Mouse (Mus musculus) intestine, embryonic 15.5 days (tissue): ENCODE results near the gene Ccdc157. TPM values are rescaled to one million over a fixed set of nuclear protein-coding genes. Genes with fewer than 3 reads are reported as not detected.

ENCODE experiments used
- ATAC-seq: fragments of 200-750 bp; cut with Nextera tagmentation; 2 replicates; pipeline ENCODE4 v1.8.0; 2017; ENCODE audit warnings: moderate TSS enrichment, moderate library complexity
- H3K27ac ChIP-seq: fragments of 300-500 bp; sonication (generic); 2 replicates; pipeline ENCODE4 v1.5.1; 2015; ENCODE audit warnings: mild to moderate bottlenecking, inconsistent platforms
- H3K27me3 ChIP-seq: fragments of 300-500 bp; sonication (generic); replicated peaks from 2 replicates; pipeline ENCODE4 v1.6.1; 2015; ENCODE audit warnings: inconsistent platforms
- H3K36me3 ChIP-seq: fragments of 300-500 bp; sonication (generic); 2 replicates; pipeline ENCODE4 v1.6.1; 2015; ENCODE audit warnings: inconsistent platforms
- H3K4me1 ChIP-seq: fragments of 300-500 bp; sonication (generic); replicated peaks from 2 replicates; pipeline ENCODE4 v1.6.1; 2015; ENCODE audit warnings: inconsistent platforms
- H3K4me2 ChIP-seq: fragments of 300-500 bp; sonication (generic); replicated peaks from 2 replicates; pipeline ENCODE4 v1.6.1; 2015; ENCODE audit warnings: mild to moderate bottlenecking, inconsistent platforms
- H3K4me3 ChIP-seq: fragments of 300-500 bp; sonication (generic); replicated peaks from 2 replicates; pipeline ENCODE4 v1.5.1; 2015; ENCODE audit warnings: inconsistent platforms
- H3K9ac ChIP-seq: fragments of 300-500 bp; sonication (generic); 2 replicates; pipeline ENCODE4 v1.6.1; 2015; ENCODE audit warnings: inconsistent platforms
- H3K9me3 ChIP-seq: fragments of 300-500 bp; sonication (generic); 2 replicates; pipeline ENCODE4 v1.6.1; 2016; ENCODE audit warnings: inconsistent platforms
- WGBS: fragments of 180-500 bp; shearing (Covaris S2); methylation state at CpG from one replicate; pipeline ENCODE4 v1.1.7; 2015; 5-methylcytosine and 5-hydroxymethylcytosine counted together
- polyA plus RNA-seq: library from polyadenylated mRNA; unstranded; fragments of >200 nt; fragmentation: Nextera tagmentation; extraction: Ambion mirVana; gene quantifications from 2 replicates; pipeline ENCODE4 v1.2.1, GENCODE M21; 2015

Gene Ccdc157
- polyA plus RNA-seq, 1 experiment from 2014 or later = 3.8 TPM

GRCm38 (mm10) chr11:4094378-4095170 is 65.5 kb downstream of the Ccdc157 start:
- H3K27ac ChIP-seq = peak overlapping the region; percentile 84
- peak; percentile 16 for ATAC-seq
- 9% methylated on average over 24 of the region's 24 CpGs for WGBS

GRCm38 (mm10) chr11:4093459-4094377 is 66.4 kb downstream of the Ccdc157 start:
- H3K4me3 ChIP-seq = peak overlapping the region; percentile 53; the same call in 1 of the 2 replicates
- no peaks in the 10 kb centered on the region for H3K27me3 ChIP-seq
- peak; percentile 6; the same call in 1 of the 2 replicates for ATAC-seq
- H3K36me3 ChIP-seq = peaks cover 18% of the 10 kb centered on the region
- peaks cover 19% of the 10 kb centered on the region for H3K4me1 ChIP-seq
- peak overlapping the region; percentile 84 for H3K27ac ChIP-seq
- no peak overlapping the region for H3K9ac ChIP-seq
- H3K9me3 ChIP-seq = no peaks in the 10 kb centered on the region
- WGBS = 68% methylated on average over 18 of the region's 18 CpGs
- H3K4me2 ChIP-seq = peak overlapping the region; percentile 75

More at GRCm38 (mm10) chr11:4094378-4095170, 65.5 kb downstream of the Ccdc157 start:
- Histone ChIP-seq H3K4me3 (peak overlapping the region; percentile 53), H3K9me3 (no peaks in the 10 kb centered on the region), H3K4me2 (peak overlapping the region; percentile 75), H3K9ac (peak overlapping the region; percentile 58), H3K4me1 (peaks cover 19% of the 10 kb centered on the region), H3K36me3 (peaks cover 18% of the 10 kb centered on the region), H3K27me3 (no peaks in the 10 kb centered on the region)

Other genes with a start within 250 kb of the Ccdc157 start
- gene Slc35e4, start 245.6 kb downstream of the Ccdc157 start, polyA plus RNA-seq = 3.2 and 3.4 TPM in 2 replicates
- gene Tcn2, start 228.1 kb downstream of the Ccdc157 start, polyA plus RNA-seq = 57.5 and 63.7 TPM in 2 replicates
- gene Pes1, start 196.3 kb downstream of the Ccdc157 start, polyA plus RNA-seq = 81.3 and 84.1 TPM in 2 replicates
- gene 4930556J24Rik, start 183.5 kb downstream of the Ccdc157 start, polyA plus RNA-seq = not detected in 2 replicates
- 26.0 and 27.0 TPM in 2 replicates for gene Gal3st1, start 176.7 kb downstream of the Ccdc157 start, polyA plus RNA-seq
- 0.52 and 0.63 TPM in 2 replicates for gene Sec14l4, start 128.8 kb downstream of the Ccdc157 start, polyA plus RNA-seq
- gene Sec14l3, start 95.5 kb downstream of the Ccdc157 start, polyA plus RNA-seq = not detected in 2 replicates
- gene Mtfp1, start 64.8 kb downstream of the Ccdc157 start, polyA plus RNA-seq = 32.2 and 37.0 TPM in 2 replicates
- gene Sec14l2, start 36.9 kb downstream of the Ccdc157 start, polyA plus RNA-seq = 1.4 and 1.7 TPM in 2 replicates
- gene Rnf215, start 25.1 kb downstream of the Ccdc157 start, polyA plus RNA-seq = 20.2 and 21.8 TPM in 2 replicates
- gene Sf3a1, start 57 bp upstream of the Ccdc157 start, polyA plus RNA-seq = 43.8 and 47.1 TPM in 2 replicates
- 32.3 and 32.4 TPM in 2 replicates for gene Tbc1d10a, start 26.5 kb upstream of the Ccdc157 start, polyA plus RNA-seq
- 3.1 and 4.5 TPM in 2 replicates for gene Castor1, start 57.9 kb upstream of the Ccdc157 start, polyA plus RNA-seq
- 0.20 and 0.26 TPM in 2 replicates for gene Osm, start 76.1 kb upstream of the Ccdc157 start, polyA plus RNA-seq
- 0.62 and 0.92 TPM in 2 replicates for gene Lif, start 97.3 kb upstream of the Ccdc157 start, polyA plus RNA-seq